19 mouse cellular contexts compared by ENCODE assay signal in genomic region chr4:104988709-104989108, GRCm38 (mm10).
"Had no signal": no experiment of that assay in that cellular context is flagged by ENCODE, and none has a peak within 500 bp of the region (broad histone marks: within the 10 kb centered on the region; RNA-seq: fewer than 3 reads in every experiment).

No protein-coding gene starts in this region.

- H3K4me1 ChIP-seq: embryonic facial prominence, embryonic 10.5 days; embryonic facial prominence, embryonic 12.5 days; embryonic facial prominence, embryonic 13.5 days; embryonic facial prominence, embryonic 15.5 days; forebrain, embryonic 12.5 days; forebrain, embryonic 15.5 days had no signal

- H3K9ac ChIP-seq: embryonic facial prominence, embryonic 12.5 days; embryonic facial prominence, embryonic 13.5 days; embryonic facial prominence, embryonic 15.5 days; forebrain, embryonic 12.5 days; forebrain, embryonic 13.5 days; forebrain, embryonic 15.5 days; forebrain, postnatal 0 days had no signal

- H3K9me3 ChIP-seq: embryonic facial prominence, embryonic 10.5 days; embryonic facial prominence, embryonic 12.5 days; embryonic facial prominence, embryonic 13.5 days; embryonic facial prominence, embryonic 15.5 days; forebrain, embryonic 10.5 days; forebrain, embryonic 12.5 days; forebrain, embryonic 13.5 days; forebrain, embryonic 15.5 days had no signal

- H3K4me2 ChIP-seq: embryonic facial prominence, embryonic 12.5 days; embryonic facial prominence, embryonic 13.5 days; embryonic facial prominence, embryonic 15.5 days; forebrain, embryonic 12.5 days; forebrain, embryonic 13.5 days; forebrain, embryonic 15.5 days had no signal

- DNase-seq: embryo, embryonic 11 days; forebrain, postnatal 0 days; gastrocnemius, postnatal 10 days; gastrocnemius, postnatal 14 days; gastrocnemius, postnatal 25 days; gastrocnemius, postnatal 36 days; heart, adult 2 months had no signal

- H3K4me3 ChIP-seq: embryonic facial prominence, embryonic 10.5 days; embryonic facial prominence, embryonic 12.5 days; embryonic facial prominence, embryonic 13.5 days; embryonic facial prominence, embryonic 15.5 days; erythroblast, embryonic 14.5 days; forebrain, embryonic 10.5 days; forebrain, embryonic 12.5 days; forebrain, embryonic 13.5 days; forebrain, embryonic 15.5 days; gastrocnemius, adult 2 months; heart, adult 2 months had no signal

- ATAC-seq: forebrain, embryonic 13.5 days; forebrain, embryonic 14.5 days; forebrain, embryonic 15.5 days; forebrain, embryonic 16.5 days; forebrain, postnatal 0 days had no signal

- H3K27me3 ChIP-seq: embryonic facial prominence, embryonic 12.5 days; embryonic facial prominence, embryonic 13.5 days; embryonic facial prominence, embryonic 15.5 days; forebrain, embryonic 12.5 days; forebrain, embryonic 13.5 days; forebrain, embryonic 15.5 days had no signal

- H3K27ac ChIP-seq: embryonic facial prominence, embryonic 10.5 days; embryonic facial prominence, embryonic 12.5 days; embryonic facial prominence, embryonic 13.5 days; embryonic facial prominence, embryonic 15.5 days; forebrain, embryonic 10.5 days; forebrain, embryonic 12.5 days; forebrain, embryonic 13.5 days; forebrain, embryonic 15.5 days; gastrocnemius, adult 2 months; heart, adult 2 months had no signal

- H3K36me3 ChIP-seq: embryonic facial prominence, embryonic 10.5 days; embryonic facial prominence, embryonic 12.5 days; embryonic facial prominence, embryonic 13.5 days; embryonic facial prominence, embryonic 15.5 days; forebrain, embryonic 10.5 days; forebrain, embryonic 12.5 days; forebrain, embryonic 15.5 days had no signal
